Mouse (Mus musculus) T-helper 17 cell (primary cell): ENCODE measurements around the gene Atxn1.

Experiments
- in situ Hi-C, 2 experiments: fragments of 300-600 bp; cut with MboI, MseI; formaldehyde crosslinking; loops; 1 replicate in 1 of 2; 2 replicates in 1 of 2; pipeline ENCODE4 v1.15.1; 2025; ENCODE audit warnings: high pct_unique_total_duplicates in 2 of 2

The Atxn1 gene

DNA sequence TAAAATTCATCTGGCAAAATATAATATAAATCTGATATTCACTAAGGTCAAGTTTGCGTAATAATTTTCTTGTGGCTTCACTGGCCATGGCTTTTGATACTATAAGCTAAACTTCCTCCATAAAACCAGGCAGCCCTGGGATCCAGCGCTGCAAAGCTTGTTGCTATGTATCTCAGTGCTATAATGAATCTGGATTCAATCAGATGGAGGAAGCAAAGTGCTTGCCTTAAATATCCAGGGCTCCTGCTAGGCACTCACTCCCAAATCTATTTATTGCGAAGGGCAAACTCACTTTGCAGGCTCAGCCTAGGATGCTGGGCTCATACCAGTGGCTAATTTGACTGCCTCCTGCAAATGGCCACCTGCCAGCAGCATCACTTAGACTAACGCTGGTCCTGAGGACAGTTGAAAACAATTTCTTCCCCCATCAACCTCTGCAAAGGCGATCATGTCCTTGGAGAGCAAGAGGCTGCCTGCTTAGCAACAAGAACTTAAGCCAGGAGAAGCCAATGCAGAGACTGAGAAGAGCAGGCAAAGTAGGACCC, 122.2 kb downstream of the Atxn1 start:
- in situ Hi-C loops: no loop called here

DNA sequence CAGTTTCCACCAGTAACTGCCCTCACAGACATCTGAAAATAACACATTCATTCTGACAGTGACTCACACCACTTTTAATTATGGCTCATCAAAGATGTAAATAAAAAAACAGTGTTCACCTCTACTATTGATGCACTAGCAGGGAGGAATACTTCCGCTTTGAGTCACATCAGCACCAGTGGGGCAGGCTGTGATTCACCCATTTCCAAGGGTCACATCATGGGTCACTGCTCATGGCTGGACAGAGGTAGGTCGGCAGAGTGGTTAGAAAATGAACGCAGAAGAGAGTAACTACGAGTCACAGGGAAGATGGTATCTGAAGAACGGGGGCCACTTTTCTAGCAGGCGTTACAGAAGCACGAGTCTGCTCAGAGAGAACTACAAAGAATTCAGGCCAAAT, 124.9 kb downstream of the Atxn1 start:
- in situ Hi-C loops: loop anchor here (5.0 kb wide), 3 partner anchors 67 to 127 kb away; partner anchors contain the start of gene Atxn1 (in 1 of the 2)

DNA sequence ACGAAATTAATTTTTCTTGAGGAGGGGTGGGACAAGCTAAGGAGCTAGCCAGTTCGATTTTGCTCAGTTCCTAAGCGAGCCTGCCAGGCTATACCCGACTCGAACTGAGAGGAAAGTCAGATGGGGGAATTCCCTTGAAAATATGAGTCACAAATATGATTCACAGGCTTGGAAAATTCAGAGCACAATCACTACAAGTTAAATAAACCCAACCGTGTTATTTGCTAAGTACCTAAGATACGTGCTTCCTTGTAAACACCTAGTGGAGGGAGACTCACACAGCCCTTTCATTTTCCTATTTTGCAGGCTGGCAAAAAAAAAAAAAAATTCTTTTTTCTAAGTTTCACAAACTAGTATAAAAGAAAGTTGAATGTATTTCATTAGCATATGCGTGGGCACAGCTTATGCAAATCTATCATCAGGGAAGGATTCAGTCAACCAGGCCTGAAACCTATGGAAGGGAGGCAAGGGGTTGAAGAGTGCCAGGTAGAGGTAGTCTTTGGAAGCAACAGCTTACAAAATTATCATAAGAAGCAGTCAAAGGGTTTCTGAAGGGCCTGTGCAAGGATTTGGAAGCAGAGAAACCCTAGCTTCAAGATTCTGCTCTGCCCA, 127.1 kb downstream of the Atxn1 start:
- in situ Hi-C loops: loop anchor here (5.0 kb wide), 3 partner anchors 70 to 130 kb away; partner anchors contain the start of gene Atxn1 (in 1 of the 2)

DNA sequence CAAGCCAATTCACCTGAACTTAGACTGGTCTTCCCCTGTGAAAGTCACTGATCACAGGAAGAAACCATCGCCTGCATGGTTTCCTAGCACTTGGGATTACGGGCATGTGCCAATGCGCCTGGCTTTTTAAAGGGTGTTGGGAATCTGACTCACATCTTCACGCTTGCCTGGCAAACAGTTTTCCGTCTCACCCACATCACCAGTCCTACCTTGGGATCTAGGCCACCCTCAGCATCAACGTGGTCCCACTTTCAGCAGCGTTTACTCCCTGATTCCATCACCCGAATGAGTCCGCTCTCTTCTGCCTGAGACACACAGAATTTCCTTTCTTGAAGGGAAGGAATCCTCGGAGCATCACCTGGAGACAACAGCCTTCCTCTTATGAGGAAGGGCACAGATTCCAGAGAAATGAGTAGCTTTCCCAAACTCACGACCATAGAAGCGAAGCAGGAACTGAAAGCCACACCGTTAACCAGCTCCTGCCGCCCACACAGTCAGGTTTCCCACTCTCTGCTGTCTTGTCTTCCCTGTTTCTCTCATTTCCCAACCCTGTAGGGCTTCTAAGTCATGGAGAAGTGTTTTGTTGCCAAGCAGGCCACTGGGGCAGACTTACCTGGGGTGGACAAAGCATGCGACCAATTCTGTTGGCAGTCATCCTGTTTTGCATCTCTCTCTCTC, 128.3 kb downstream of the Atxn1 start:
- in situ Hi-C loops: loop anchor here (5.0 kb wide), 3 partner anchors 71 to 131 kb away; partner anchors contain the start of gene Atxn1 (in 1 of the 2)

DNA sequence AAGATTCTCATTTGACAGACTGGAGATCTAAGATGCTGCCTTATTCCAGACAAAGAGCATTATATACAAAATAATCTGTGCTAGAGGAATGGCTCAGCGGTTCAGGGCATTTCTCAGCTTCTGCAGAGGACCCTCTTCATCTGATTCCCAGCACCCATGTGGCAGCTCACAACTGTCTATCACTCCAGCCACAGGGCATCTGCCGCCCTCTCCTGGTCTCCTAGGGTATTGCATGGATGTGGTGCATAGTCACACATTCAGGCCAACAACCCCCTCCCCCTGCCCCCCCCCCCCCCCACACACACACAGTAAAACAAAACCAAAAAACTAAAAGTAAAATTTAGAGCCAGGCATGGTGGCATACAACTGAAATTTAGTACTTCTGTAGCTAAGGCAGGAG, 130.5 kb downstream of the Atxn1 start:
- in situ Hi-C loops: loop anchor here in 1 of 2 experiments (5.0 kb wide), 1 partner anchor 147 kb away; no protein-coding TSS in a partner anchor

DNA sequence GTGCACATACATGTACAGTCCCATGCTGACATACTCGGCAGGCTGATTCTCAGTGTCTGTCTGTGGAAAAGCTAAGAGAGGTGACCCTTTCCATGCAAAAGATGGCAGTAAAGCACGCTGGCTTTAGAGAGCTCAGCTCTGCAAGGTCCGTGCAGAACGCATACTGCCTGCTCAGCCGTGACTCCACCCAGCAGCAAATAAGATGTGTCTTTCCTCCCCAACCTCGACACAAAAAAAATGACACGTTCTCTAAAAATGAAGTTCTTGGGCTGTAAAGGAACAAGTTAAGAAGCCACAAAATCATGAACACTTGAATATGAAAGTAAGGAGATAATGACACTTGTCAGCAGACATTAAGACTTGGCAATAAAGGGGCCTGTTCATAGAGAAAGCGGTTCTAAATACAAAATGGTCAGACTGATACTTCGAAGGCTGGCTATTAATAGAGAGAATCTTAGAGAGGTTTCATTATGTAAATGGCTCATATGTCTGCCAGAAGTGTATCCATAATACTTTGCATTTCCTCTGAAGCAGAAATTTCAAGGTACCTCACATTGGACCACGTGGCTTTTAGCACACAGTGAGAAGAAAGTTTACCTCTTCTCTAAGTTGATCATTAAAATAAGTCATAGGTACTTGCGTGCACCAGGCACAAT, 132.0 kb downstream of the Atxn1 start:
- in situ Hi-C loops: loop anchor here in 1 of 2 experiments (5.0 kb wide), 1 partner anchor 146 kb away; no protein-coding TSS in a partner anchor

DNA sequence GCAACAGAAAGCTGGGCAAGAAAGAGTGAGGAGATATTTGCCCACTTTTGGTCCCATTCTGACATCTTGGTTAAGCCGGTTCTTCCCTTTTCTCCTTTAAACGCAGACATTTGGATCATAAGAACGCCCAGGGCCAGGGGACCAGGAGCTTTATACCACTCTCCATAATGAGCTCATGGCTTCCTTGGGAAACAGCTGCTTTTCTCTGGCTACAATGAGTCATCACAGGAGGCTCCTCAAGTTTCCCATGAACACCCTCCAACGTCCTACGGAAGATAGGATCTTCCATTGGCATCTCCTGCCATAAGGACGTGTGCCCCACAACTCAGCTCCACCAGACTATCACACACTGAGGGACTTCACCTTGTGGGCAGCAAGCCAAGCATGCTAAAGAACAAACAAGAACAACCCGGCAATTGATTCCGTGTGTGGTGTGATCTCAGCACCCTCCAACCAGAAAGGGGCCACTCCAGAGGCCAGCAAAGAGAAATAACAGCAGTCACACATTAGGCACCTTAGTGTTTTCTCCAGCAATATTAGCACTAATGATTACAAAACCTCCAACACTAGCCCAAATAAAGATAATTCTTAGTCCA, 135.4 kb downstream of the Atxn1 start:
- in situ Hi-C loops: no loop called here

DNA sequence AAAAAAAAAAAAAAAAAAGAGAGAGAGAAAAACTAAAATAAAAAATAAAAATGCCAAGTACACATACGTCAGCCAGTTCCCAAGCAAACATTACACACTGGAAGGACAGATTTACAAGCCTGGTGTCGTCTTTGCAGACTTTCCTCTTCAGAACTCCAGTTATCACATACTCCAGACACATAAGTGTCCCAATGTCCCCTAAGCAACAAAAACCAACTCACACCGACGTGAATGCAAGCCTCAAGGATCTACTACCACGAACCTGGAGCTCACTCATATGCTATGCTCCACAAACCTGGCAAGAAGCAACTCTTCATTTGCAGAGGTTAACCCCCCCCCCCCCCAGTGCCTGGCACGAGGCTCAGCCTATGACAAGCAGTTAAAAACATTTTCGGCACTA, 136.8 kb downstream of the Atxn1 start:
- in situ Hi-C loops: no loop called here

DNA sequence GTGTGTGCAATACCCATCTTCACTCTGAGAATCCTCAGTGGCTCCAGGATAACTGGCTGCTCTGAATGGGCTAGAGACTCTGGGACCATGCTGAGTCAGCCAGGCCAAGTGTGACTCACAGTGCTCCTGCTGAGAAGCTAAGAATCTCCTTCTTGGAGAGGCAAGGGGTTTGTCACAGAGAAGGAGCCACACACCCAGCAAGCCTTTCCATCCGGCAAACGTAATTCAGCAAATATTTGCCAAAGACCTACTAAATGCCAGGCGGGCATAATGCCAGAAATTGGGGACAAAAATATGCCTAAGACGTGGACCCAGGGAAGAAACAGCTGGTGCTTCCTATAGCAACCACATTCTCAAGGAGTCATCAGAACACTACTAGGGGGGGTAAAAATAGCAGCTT, 137.2 kb downstream of the Atxn1 start:
- in situ Hi-C loops: no loop called here

DNA sequence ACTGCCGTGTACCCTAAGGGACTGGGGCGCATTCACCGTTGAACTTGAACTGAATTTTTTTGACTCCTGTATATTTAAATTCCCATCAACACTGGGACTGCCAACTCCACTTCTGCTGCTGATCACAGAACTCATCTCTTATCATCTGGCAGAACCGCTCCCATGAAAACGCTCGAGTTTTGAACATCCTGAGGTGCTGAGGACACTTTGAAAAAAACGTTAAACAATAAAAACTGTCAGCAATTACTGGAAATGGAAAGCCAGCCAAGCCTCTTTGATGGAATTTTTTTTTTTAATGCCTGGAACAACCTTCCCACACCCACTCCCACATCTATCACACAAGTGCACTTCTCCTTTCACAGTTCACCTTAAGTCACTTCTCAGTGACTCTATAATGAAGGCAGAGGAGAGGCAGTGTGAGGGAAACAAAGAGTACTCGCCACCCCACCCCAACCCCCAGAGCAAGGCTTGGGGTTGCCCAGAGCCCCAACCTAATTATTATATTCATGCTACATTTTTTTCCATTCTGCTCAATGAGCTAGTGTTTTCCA, 137.7 kb downstream of the Atxn1 start:
- in situ Hi-C loops: no loop called here

DNA sequence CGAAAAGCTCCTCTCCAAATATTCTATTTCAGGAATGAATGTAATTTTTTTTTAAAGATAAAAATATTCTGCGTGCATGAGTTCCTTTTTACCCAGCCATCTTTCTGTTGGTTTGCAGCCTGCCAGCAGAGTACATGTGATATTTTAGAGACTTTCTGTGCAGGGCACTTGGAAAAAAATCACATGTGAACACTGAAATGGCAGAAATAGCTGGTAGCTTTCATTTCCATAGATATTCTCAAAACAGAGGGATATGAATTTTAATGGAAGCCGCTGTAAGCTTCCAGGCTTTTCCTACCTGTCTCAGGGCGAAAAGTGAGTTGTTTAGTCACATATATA, 142.3 kb downstream of the Atxn1 start:
- in situ Hi-C loops: no loop called here

DNA sequence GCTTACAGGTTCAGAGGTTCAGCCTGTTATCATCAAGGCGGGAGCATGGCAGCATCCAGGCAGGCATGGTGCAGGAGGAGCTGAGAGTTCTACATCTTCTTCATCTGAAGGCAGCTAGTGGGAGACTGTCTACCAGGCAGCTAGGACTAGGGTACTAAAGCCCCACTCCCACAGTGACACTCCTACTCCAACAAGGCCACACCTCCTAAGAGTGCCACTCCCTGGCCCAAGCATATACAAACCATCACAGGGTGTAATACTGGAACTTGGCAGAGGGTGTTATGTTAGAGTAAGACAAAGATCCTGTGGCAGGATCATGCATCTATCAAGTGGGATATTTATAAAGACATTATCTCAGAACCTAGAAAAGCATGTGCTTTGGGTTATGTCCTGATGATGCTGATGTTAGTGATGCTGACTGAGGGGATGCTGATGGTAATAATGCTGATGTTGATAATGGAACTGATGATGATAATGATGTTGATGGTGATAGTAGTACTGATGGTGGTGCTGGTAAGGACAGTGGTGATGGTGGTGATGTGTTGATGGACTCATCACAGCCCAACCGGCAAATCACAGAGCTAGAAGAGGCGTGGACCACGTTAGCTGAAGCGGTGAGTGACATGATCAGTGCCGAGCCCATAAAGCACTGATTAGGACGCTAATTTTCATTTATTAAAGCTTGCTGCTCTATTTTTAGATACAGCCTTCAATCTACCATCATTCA, 142.9 kb downstream of the Atxn1 start:
- in situ Hi-C loops: no loop called here

DNA sequence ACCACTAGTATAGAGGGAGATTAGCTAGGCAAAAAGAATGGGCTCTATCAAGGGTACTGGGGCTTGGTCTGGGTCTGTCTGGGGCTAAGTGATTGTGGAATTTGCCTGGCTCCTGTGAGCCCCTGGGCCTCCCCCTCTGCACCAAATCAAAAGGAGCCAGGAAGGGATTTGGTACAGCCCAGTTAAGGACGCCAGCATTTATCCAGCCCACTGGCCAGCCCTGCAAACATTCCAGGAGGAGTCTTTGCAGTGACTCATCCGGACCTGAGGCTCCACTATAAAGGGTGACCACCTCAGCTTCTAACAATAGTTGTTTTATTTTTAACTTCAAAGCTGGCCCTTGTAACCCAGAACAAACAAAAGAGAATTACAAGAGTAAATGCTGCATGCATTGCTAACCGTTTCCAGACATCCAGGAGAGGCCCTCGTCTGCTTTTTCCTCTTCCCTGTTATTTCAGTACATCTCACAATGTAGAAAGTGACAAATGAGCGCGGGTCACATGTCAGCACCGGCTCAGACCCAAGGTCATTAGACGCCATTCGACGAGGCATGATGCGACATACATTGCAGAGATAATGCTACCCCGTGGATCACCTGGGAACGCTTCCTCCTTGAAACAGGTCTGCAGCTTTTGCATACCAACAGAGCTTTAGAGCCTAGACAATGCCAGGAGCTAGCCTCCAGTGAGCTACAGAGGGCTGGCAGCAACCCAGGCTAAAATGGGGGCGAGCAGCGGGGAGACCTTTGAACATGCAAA, 144.2 kb downstream of the Atxn1 start:
- in situ Hi-C loops: no loop called here

DNA sequence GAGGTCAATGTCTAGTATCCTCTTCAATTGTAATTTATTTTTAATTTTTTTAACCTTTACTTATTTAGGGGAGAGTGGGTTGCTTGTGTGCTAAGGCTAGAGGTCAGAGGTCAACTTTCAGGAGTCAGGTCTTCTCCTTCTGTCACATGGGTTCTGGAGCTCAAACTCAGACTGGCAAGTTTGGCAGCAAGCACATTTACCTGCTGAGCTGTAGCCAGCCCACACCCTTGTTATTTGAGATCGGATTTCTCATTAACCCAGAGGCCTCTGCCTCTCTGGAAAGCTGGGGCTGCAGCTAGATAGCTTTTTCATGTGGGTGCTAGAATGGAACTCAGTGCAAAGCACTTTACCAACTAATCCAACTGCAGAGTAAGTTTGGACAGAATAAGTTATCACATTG, 148.1 kb downstream of the Atxn1 start:
- in situ Hi-C loops: no loop called here

DNA sequence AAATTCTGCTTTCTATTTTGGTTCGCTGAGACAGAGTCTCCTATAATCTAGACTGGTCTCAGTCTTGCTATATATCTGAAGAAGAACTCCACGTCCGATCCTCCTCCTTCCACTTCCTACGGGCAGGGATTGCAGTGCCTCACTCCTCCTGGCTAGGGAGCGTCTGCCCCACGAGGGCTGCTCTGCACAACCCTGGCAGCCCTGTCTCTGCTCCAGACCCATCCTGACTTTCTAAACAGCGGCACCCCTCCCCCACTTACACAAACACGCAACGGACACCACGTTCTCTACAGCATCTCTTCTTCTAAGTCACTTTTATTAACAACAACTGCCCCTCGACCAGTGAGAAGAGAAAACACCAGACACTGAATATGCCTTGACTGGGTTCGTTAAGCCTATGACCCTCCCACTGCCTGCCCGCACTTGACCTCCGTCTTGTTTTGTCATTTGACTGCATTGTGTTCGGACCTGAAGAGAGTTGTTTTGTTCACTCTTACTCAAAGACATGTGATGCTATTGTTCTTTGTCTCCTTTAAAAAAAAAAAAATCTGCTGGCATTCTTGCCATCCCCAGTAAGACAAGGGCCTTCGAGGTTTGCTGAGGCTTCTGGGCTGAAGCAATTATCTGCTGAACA, 154.9 kb downstream of the Atxn1 start:
- in situ Hi-C loops: no loop called here

DNA sequence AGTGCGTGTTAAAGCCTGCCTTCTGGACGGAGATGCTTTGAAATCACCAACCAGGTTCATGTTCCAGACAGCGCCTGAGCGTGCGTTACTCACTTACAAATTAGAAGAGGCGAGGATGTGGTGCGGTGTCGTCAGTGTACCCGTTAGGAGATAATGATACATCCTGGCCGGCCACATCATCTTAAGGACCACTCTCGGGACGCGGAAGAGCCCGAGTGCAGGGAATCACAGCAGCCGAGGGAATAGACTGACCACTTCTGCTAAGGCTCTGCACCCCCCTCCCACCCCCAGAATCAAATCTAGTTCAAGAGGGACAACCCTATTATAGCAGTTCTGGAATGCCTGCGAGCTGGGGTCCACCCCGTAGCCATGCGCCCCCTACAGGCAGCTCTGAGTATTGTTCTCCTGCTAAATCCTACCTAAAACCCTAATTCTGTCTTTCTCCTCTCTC, 157.2 kb downstream of the Atxn1 start:
- in situ Hi-C loops: no loop called here

DNA sequence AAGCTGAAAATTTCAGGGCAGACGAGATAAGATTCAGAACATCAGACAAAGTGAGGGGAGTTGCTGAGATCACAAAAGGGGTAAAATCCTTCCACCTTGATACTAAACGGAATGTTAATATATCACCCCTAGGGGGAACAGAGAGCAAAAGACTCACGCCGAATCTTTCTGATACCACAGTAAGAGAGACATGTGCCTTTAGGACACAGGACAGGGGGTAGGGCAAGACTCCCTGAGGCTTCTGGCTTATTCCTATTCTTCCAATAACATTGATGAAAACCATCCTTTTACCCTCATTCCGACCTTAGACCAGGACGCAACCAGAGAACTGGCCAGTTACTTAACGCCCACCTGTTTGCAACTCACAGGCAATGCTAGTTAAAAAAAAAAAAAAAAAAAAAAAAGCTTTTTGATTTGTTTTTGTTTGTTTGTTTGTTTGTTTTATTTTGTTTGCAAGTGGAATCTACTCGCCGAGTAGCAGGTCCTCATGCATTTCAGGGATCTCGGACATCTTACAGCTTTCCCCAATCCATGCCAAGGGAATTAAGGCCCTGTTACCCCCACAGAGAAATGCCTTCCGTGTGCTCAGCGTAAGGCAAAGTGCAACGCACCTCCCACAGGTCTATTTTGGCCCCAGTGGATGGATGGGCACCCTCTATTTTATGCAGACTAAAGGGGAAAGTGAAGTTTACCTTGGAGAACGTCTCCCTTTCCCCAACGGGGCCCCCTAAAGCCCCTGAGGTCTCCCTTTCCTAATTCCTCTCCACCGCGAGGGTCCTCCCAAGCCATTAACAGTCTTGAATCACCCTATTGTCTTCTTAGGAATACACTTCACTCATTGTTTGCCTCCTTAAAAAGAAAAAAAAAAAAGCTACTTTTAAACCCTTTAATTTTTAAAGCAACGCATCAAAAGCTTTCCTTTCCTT, 157.9 kb downstream of the Atxn1 start:
- in situ Hi-C loops: no loop called here

DNA sequence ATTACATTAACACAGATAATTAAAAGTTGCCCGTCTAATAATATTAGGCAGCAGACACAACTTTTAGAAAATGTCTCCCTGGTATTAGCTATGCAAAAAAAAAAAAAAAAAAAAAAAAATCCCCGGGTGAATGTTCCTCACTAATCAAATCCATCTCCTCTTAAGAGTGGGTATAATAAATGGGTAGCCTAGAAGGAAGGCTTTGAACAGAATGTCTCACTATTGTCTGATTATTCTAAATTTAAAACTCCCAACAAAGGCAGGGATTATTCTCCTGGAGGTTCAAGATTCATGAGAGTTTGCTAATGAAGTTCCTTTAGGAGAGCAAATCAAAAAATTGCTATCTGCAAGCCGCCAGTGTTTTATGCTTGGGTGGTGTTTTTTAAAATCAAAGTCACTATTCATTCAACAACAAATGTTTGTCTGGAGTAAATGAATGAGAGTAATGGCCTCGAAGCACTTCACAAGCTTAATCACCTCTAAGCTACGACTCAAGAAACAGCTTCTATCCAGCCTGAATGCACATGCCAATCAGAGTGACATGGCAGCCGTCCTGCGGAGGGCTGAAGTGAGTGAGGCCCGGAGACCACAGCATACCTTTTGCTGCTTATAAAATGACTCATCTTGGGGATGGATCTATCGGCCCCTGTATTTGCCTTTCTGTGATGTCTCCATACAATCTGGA, 158.8 kb downstream of the Atxn1 start:
- in situ Hi-C loops: no loop called here
